Mouse (Mus musculus) lung, embryonic 15.5 days (tissue): ENCODE measurements around the gene Fbln1. TPM values are rescaled to one million over a fixed set of nuclear protein-coding genes. Genes with fewer than 3 reads are reported as not detected.

Experiments
- ATAC-seq: fragments of 200-750 bp; cut with Nextera tagmentation; 2 replicates; pipeline ENCODE4 v1.8.0; 2017; ENCODE audit warnings: moderate number of reproducible peaks, borderline replicate concordance; ENCODE audit not compliant: low FRiP score, low TSS enrichment; ENCODE audit errors: extremely low read depth
- H3K27ac ChIP-seq: fragments of 300-500 bp; sonication (generic); 2 replicates; pipeline ENCODE4 v1.5.1; 2015; ENCODE audit warnings: moderate library complexity, mild to moderate bottlenecking, inconsistent platforms
- H3K27me3 ChIP-seq: fragments of 300-500 bp; sonication (generic); 2 replicates; pipeline ENCODE4 v1.6.1; 2015; ENCODE audit warnings: inconsistent platforms
- H3K36me3 ChIP-seq: fragments of 300-500 bp; sonication (generic); 2 replicates; pipeline ENCODE4 v1.6.1; 2015; ENCODE audit warnings: inconsistent platforms
- H3K4me1 ChIP-seq: fragments of 300-500 bp; sonication (generic); 2 replicates; pipeline ENCODE4 v1.6.1; 2015; ENCODE audit warnings: inconsistent platforms
- H3K4me2 ChIP-seq: fragments of 300-500 bp; sonication (generic); 2 replicates; pipeline ENCODE4 v1.6.1; 2015; ENCODE audit warnings: inconsistent platforms, mild to moderate bottlenecking, moderate library complexity
- H3K4me3 ChIP-seq: fragments of 300-500 bp; sonication (generic); 2 replicates; pipeline ENCODE4 v1.5.1; 2015; ENCODE audit warnings: mild to moderate bottlenecking, inconsistent platforms
- H3K9ac ChIP-seq: fragments of 300-500 bp; sonication (generic); 2 replicates; pipeline ENCODE4 v1.6.1; 2015; ENCODE audit warnings: inconsistent platforms
- H3K9me3 ChIP-seq: fragments of 300-500 bp; sonication (generic); 2 replicates; pipeline ENCODE4 v1.6.1; 2016; ENCODE audit warnings: inconsistent platforms
- WGBS: fragments of 180-500 bp; shearing (Covaris S2); methylation state at CpG from one replicate; pipeline ENCODE4 v1.1.7; 2015; 5-methylcytosine and 5-hydroxymethylcytosine counted together
- polyA plus RNA-seq: library from polyadenylated mRNA; unstranded; fragments of >200 nt; fragmentation: Nextera tagmentation; extraction: Ambion mirVana; gene quantifications from 2 replicates; pipeline ENCODE4 v1.2.1, GENCODE M21; 2015

Gene Fbln1
- polyA plus RNA-seq, 1 experiment from 2014 or later = 248 TPM

DNA sequence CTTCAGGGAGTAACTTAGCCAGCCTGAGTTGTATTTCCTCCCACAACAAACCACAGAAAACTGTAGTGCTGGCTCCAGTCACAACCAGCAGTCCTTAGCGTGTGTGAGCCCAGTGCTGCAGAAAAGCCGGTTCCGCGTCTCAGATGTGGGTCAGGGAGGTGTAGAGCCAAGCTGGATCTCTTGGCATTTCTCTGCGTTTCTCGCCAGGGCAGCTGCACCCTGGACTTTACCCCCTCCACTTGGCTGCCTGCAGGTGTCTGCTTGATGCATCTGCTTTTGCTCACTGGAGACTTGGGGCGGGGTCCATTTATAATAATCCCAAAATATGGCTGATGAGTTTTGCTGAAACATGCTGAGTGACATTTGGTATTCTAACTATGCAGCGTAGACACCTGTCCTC, 71.5 kb downstream of the Fbln1 start:
- 76% methylated on average over 8 of the region's 8 CpGs for WGBS
- no peak overlapping the region for H3K4me3 ChIP-seq
- ATAC-seq = no peak

GRCm38 (mm10) chr15:85278986-85279385, 73.2 kb downstream of the Fbln1 start:
- H3K9me3 ChIP-seq = no peaks in the 10 kb centered on the region
- no peak overlapping the region for H3K9ac ChIP-seq
- no peak overlapping the region for H3K4me2 ChIP-seq
- 83% methylated on average over 5 of the region's 5 CpGs for WGBS
- ATAC-seq = no peak
- no peaks in the 10 kb centered on the region for H3K27me3 ChIP-seq
- H3K36me3 ChIP-seq = no peaks in the 10 kb centered on the region
- no peak overlapping the region for H3K4me3 ChIP-seq
- no peak overlapping the region for H3K27ac ChIP-seq
- no peaks in the 10 kb centered on the region for H3K4me1 ChIP-seq

More for the DNA sequence above, 71.5 kb downstream of the Fbln1 start:
- Histone ChIP-seq H3K27ac (no peak overlapping the region), H3K36me3 (no peaks in the 10 kb centered on the region), H3K9ac (no peak overlapping the region), H3K4me2 (no peak overlapping the region), H3K4me1 (peaks cover 10% of the 10 kb centered on the region), H3K27me3 (no peaks in the 10 kb centered on the region), H3K9me3 (no peaks in the 10 kb centered on the region)

DNA sequence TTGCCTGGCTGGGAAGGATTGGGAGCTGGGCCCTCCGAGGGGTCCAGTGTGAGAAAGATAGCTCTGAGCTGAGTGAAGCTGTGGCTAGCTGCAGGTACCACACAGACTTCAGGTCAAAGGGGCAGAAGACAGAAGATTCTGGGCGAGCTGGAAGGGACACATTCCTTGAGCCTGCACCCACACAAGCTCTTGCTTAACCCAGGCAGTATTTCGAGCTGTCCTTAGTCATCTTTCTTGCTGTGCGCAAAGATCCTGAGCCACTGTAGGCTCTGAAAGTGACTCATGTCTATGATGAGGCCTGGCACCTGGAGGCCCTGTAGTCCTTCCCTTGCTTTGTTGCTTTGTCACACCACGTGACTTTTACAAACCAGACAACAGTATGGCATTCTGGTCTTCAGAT, 76.3 kb downstream of the Fbln1 start:
- H3K9me3 ChIP-seq = no peaks in the 10 kb centered on the region
- no peak overlapping the region for H3K9ac ChIP-seq
- WGBS = 80% methylated on average over 5 of the region's 5 CpGs
- no peaks in the 10 kb centered on the region for H3K27me3 ChIP-seq
- no peaks in the 10 kb centered on the region for H3K36me3 ChIP-seq
- H3K27ac ChIP-seq = no peak overlapping the region
- no peak overlapping the region for H3K4me2 ChIP-seq
- no peaks in the 10 kb centered on the region for H3K4me1 ChIP-seq
- H3K4me3 ChIP-seq = no peak overlapping the region
- ATAC-seq = no peak

GRCm38 (mm10) chr15:85284651-85285050, 78.9 kb downstream of the Fbln1 start:
- Histone ChIP-seq H3K4me1 (no peaks in the 10 kb centered on the region), H3K36me3 (no peaks in the 10 kb centered on the region), H3K4me2 (no peak overlapping the region), H3K9me3 (no peaks in the 10 kb centered on the region), H3K9ac (no peak overlapping the region), H3K27ac (no peak overlapping the region), H3K4me3 (no peak overlapping the region), H3K27me3 (no peaks in the 10 kb centered on the region)
- 92% methylated on average over 6 of the region's 6 CpGs for whole genome bisulfite sequencing
- no peak for ATAC-seq

GRCm38 (mm10) chr15:85294632-85295031, 88.9 kb downstream of the Fbln1 start:
- Histone ChIP-seq H3K9me3 (no peaks in the 10 kb centered on the region), H3K4me1 (peaks cover 28% of the 10 kb centered on the region), H3K9ac (no peak overlapping the region), H3K4me2 (no peak overlapping the region), H3K4me3 (no peak overlapping the region), H3K36me3 (no peaks in the 10 kb centered on the region), H3K27me3 (no peaks in the 10 kb centered on the region), H3K27ac (no peak overlapping the region)
- no peak for ATAC-seq
- 79% methylated on average over 3 of the region's 3 CpGs for WGBS

GRCm38 (mm10) chr15:85295544-85295943, 89.8 kb downstream of the Fbln1 start:
- Histone ChIP-seq H3K36me3 (no peaks in the 10 kb centered on the region), H3K9ac (no peak overlapping the region), H3K27ac (no peak overlapping the region), H3K9me3 (no peaks in the 10 kb centered on the region), H3K4me1 (peaks cover 28% of the 10 kb centered on the region), H3K27me3 (no peaks in the 10 kb centered on the region), H3K4me3 (no peak overlapping the region), H3K4me2 (no peak overlapping the region)
- ATAC-seq = no peak
- WGBS = 48% methylated on average over 8 of the region's 8 CpGs

- peaks cover 28% of the 10 kb centered on the region for H3K4me1 ChIP-seq
- no peak overlapping the region for H3K9ac ChIP-seq
- no peaks in the 10 kb centered on the region for H3K36me3 ChIP-seq
- H3K27ac ChIP-seq = no peak overlapping the region
- no peak overlapping the region for H3K4me2 ChIP-seq
- no peaks in the 10 kb centered on the region for H3K27me3 ChIP-seq
- 48% methylated on average over 2 of the region's 2 CpGs for WGBS
- H3K4me3 ChIP-seq = no peak overlapping the region
- H3K9me3 ChIP-seq = no peaks in the 10 kb centered on the region
- ATAC-seq = no peak
Measured at GRCm38 (mm10) chr15:85295977-85296376, 90.2 kb downstream of the Fbln1 start.

GRCm38 (mm10) chr15:85296538-85296937, 90.8 kb downstream of the Fbln1 start:
- Histone ChIP-seq H3K27ac (no peak overlapping the region), H3K4me1 (peaks cover 28% of the 10 kb centered on the region), H3K9me3 (no peaks in the 10 kb centered on the region), H3K36me3 (no peaks in the 10 kb centered on the region), H3K9ac (no peak overlapping the region), H3K27me3 (no peaks in the 10 kb centered on the region), H3K4me2 (no peak overlapping the region), H3K4me3 (no peak overlapping the region)
- ATAC-seq = no peak
- 56% methylated on average over 3 of the region's 3 CpGs for WGBS

- Histone ChIP-seq H3K4me3 (peak overlapping the region; percentile 5; the same call in 1 of the 2 replicates), H3K27me3 (no peaks in the 10 kb centered on the region), H3K9ac (no peak overlapping the region), H3K4me2 (peak overlapping the region; percentile 50), H3K27ac (peak overlapping the region; percentile 83), H3K9me3 (no peaks in the 10 kb centered on the region), H3K4me1 (peaks cover 28% of the 10 kb centered on the region), H3K36me3 (no peaks in the 10 kb centered on the region)
- 23% methylated on average over 17 of the region's 17 CpGs for WGBS
- peak; percentile 44; the same call in 1 of the 2 replicates for ATAC-seq
Measured at GRCm38 (mm10) chr15:85298167-85298781, 92.5 kb downstream of the Fbln1 start.

- Histone ChIP-seq H3K27ac (peak overlapping the region; percentile 83), H3K9me3 (no peaks in the 10 kb centered on the region), H3K9ac (no peak overlapping the region), H3K27me3 (no peaks in the 10 kb centered on the region), H3K4me1 (peaks cover 28% of the 10 kb centered on the region), H3K4me2 (peak overlapping the region; percentile 50; the same call in 1 of the 2 replicates), H3K4me3 (no peak overlapping the region), H3K36me3 (no peaks in the 10 kb centered on the region)
- WGBS = 69% methylated on average over 9 of the region's 9 CpGs
- ATAC-seq = no peak
Measured at GRCm38 (mm10) chr15:85298946-85299345, 93.2 kb downstream of the Fbln1 start.

DNA sequence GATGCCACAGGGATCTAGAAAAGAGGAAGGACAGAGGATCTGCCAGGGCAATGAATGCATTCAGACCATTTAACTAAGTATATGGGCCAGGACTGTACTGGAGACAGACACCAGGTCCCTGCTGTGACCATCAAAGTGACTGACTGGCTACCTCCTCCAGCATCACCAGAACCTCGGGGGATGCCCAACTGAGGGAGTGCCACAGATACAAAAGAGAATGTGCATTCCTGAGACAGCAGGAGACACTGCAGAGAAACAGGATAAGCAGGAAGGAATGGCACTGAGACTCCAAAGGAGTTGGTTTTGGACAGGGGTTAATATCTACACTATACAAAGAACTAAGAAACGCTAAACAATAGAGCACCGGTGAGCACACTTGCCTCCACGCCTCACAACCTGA, 97.5 kb downstream of the Fbln1 start:
- Histone ChIP-seq H3K4me2 (no peak overlapping the region), H3K4me3 (no peak overlapping the region), H3K27ac (no peak overlapping the region), H3K27me3 (no peaks in the 10 kb centered on the region), H3K36me3 (no peaks in the 10 kb centered on the region), H3K4me1 (peaks cover 4% of the 10 kb centered on the region), H3K9me3 (no peaks in the 10 kb centered on the region), H3K9ac (no peak overlapping the region)
- WGBS = 74% methylated on average over 4 of the region's 4 CpGs
- no peak for ATAC-seq

- Histone ChIP-seq H3K27me3 (no peaks in the 10 kb centered on the region), H3K27ac (no peak overlapping the region), H3K4me3 (no peak overlapping the region), H3K9ac (no peak overlapping the region), H3K4me2 (no peak overlapping the region), H3K36me3 (no peaks in the 10 kb centered on the region), H3K4me1 (no peaks in the 10 kb centered on the region), H3K9me3 (no peaks in the 10 kb centered on the region)
- WGBS = 86% methylated on average over 4 of the region's 4 CpGs
- ATAC-seq = no peak
Measured at GRCm38 (mm10) chr15:85303976-85304375, 98.2 kb downstream of the Fbln1 start.
